Mouse (Mus musculus) midbrain, embryonic 16.5 days (tissue): ENCODE data around the gene Tmc8. TPM values are rescaled to one million over a fixed set of nuclear protein-coding genes. Genes with fewer than 3 reads are reported as not detected.

Experiments used
- ATAC-seq: fragments of 200-750 bp; cut with Nextera tagmentation; 2 replicates; pipeline ENCODE4 v1.8.0; 2017; ENCODE audit warnings: moderate TSS enrichment
- H3K27ac ChIP-seq: fragments of 300-500 bp; sonication (generic); 2 replicates; pipeline ENCODE4 v1.5.1; 2014; ENCODE audit warnings: mild to moderate bottlenecking, low read length, mixed read lengths
- H3K27me3 ChIP-seq: fragments of 300-500 bp; sonication (generic); 2 replicates; pipeline ENCODE4 v1.6.1; 2014; ENCODE audit warnings: low read depth, low read length, mixed read lengths; ENCODE audit not compliant: control insufficient read depth, insufficient read depth
- H3K36me3 ChIP-seq: fragments of 300-500 bp; sonication (generic); 2 replicates; pipeline ENCODE4 v1.6.1; 2014; ENCODE audit warnings: mild to moderate bottlenecking, low read length, moderate library complexity, mixed read lengths; ENCODE audit not compliant: control insufficient read depth, insufficient read depth
- H3K4me1 ChIP-seq: fragments of 300-500 bp; sonication (generic); 2 replicates; pipeline ENCODE4 v1.6.1; 2014; ENCODE audit warnings: mild to moderate bottlenecking, low read length, mixed read lengths; ENCODE audit not compliant: control insufficient read depth, insufficient read depth
- H3K4me2 ChIP-seq: fragments of 300-500 bp; sonication (generic); 2 replicates; pipeline ENCODE4 v1.6.1; 2014; ENCODE audit warnings: mild to moderate bottlenecking, low read length, mixed read lengths
- H3K4me3 ChIP-seq: fragments of 300-500 bp; sonication (generic); 2 replicates; pipeline ENCODE4 v1.5.1; 2014; ENCODE audit warnings: low read depth, mild to moderate bottlenecking, low read length, moderate library complexity, mixed read lengths
- H3K9ac ChIP-seq: fragments of 300-500 bp; sonication (generic); 2 replicates; pipeline ENCODE4 v1.6.1; 2014; ENCODE audit warnings: low read depth, low read length, mixed read lengths
- H3K9me3 ChIP-seq: fragments of 300-500 bp; sonication (generic); replicated peaks from 2 replicates; pipeline ENCODE4 v1.6.1; 2014; ENCODE audit warnings: mild to moderate bottlenecking, low read length, mixed read lengths; ENCODE audit not compliant: control insufficient read depth, poor library complexity, severe bottlenecking
- WGBS: fragments of 180-500 bp; shearing (Covaris S2); extraction: QIAGEN DNeasy Blood & Tissue Kit; methylation state at CpG from one replicate; pipeline ENCODE4 v1.1.7; 2014; 5-methylcytosine and 5-hydroxymethylcytosine counted together
- polyA plus RNA-seq: library from polyadenylated mRNA; unstranded; fragments of >200 nt; fragmentation: Nextera tagmentation; extraction: Ambion mirVana; gene quantifications from 2 replicates; pipeline ENCODE4 v1.2.1, GENCODE M21; 2015

Gene Tmc8
- polyA plus RNA-seq, 1 experiment from 2014 or later: 0.73 TPM

GRCm38 (mm10) chr11:117778851-117779433, 2.9 kb upstream of the Tmc8 start:
- Histone ChIP-seq H3K36me3 (no peaks in the 10 kb centered on the region), H3K4me3 (no peak overlapping the region), H3K9me3 (no peaks in the 10 kb centered on the region), H3K27me3 (peaks cover 27% of the 10 kb centered on the region), H3K4me2 (no peak overlapping the region), H3K4me1 (peaks cover 20% of the 10 kb centered on the region), H3K9ac (no peak overlapping the region), H3K27ac (peak overlapping the region; percentile 39; the same call in 1 of the 2 replicates)
- 76% methylated on average over 12 of the region's 12 CpGs for WGBS
- ATAC-seq: no peak

GRCm38 (mm10) chr11:117779434-117780198, 2.3 kb upstream of the Tmc8 start:
- peak overlapping the region; percentile 48 for H3K4me2 ChIP-seq
- peak overlapping the region; percentile 52 for H3K9ac ChIP-seq
- no peaks in the 10 kb centered on the region for H3K36me3 ChIP-seq
- peaks cover 27% of the 10 kb centered on the region for H3K27me3 ChIP-seq
- peak overlapping the region; percentile 20 for H3K4me3 ChIP-seq
- H3K27ac ChIP-seq: peak overlapping the region; percentile 39
- no peaks in the 10 kb centered on the region; the same call in 1 of the 2 replicates for H3K9me3 ChIP-seq
- 0 out of 2 replicates have a peak, but pooled peaks have one; percentile 5 for ATAC-seq
- peaks cover 20% of the 10 kb centered on the region for H3K4me1 ChIP-seq
- WGBS: 8% methylated on average over 38 of the region's 38 CpGs

GRCm38 (mm10) chr11:117780199-117780515, 1.7 kb upstream of the Tmc8 start:
- Histone ChIP-seq H3K4me1 (peaks cover 20% of the 10 kb centered on the region), H3K27me3 (peaks cover 27% of the 10 kb centered on the region), H3K9ac (peak overlapping the region; percentile 52), H3K4me3 (peak overlapping the region; percentile 20), H3K9me3 (no peaks in the 10 kb centered on the region; the same call in 1 of the 2 replicates), H3K27ac (peak overlapping the region; percentile 39), H3K4me2 (peak overlapping the region; percentile 48), H3K36me3 (no peaks in the 10 kb centered on the region)
- no peak for ATAC-seq
- WGBS: 3% methylated on average over 17 of the region's 17 CpGs

GRCm38 (mm10) chr11:117780582-117781111, 1.2 kb upstream of the Tmc8 start:
- peak overlapping the region; percentile 20 for H3K4me3 ChIP-seq
- WGBS: 4% methylated on average over 19 of the region's 19 CpGs
- H3K4me2 ChIP-seq: peak overlapping the region; percentile 48
- no peaks in the 10 kb centered on the region for H3K36me3 ChIP-seq
- ATAC-seq: no peak
- H3K27ac ChIP-seq: no peak overlapping the region
- peaks cover 27% of the 10 kb centered on the region for H3K27me3 ChIP-seq
- peaks cover 20% of the 10 kb centered on the region for H3K4me1 ChIP-seq
- no peaks in the 10 kb centered on the region; the same call in 1 of the 2 replicates for H3K9me3 ChIP-seq
- H3K9ac ChIP-seq: peak overlapping the region; percentile 52; the same call in 1 of the 2 replicates

GRCm38 (mm10) chr11:117781199-117781821, 566 bp upstream of the Tmc8 start:
- no peak overlapping the region for H3K4me3 ChIP-seq

GRCm38 (mm10) chr11:117782705-117783034, 794 bp downstream of the Tmc8 start:
- Histone ChIP-seq H3K9me3 (no peaks in the 10 kb centered on the region; the same call in 1 of the 2 replicates), H3K4me1 (peaks cover 20% of the 10 kb centered on the region), H3K27ac (no peak overlapping the region), H3K27me3 (peaks cover 27% of the 10 kb centered on the region), H3K36me3 (no peaks in the 10 kb centered on the region), H3K4me3 (peak overlapping the region; percentile 27), H3K9ac (peak overlapping the region; percentile 52; the same call in 1 of the 2 replicates), H3K4me2 (peak overlapping the region; percentile 58)
- 47% methylated on average over 9 of the region's 9 CpGs for WGBS
- ATAC-seq: no peak

More at GRCm38 (mm10) chr11:117781199-117781821, 566 bp upstream of the Tmc8 start:
- H3K27ac ChIP-seq: no peak overlapping the region
- WGBS: 25% methylated on average over 18 of the region's 18 CpGs
- H3K9ac ChIP-seq: no peak overlapping the region
- H3K4me1 ChIP-seq: peaks cover 20% of the 10 kb centered on the region
- no peak overlapping the region for H3K4me2 ChIP-seq
- H3K9me3 ChIP-seq: no peaks in the 10 kb centered on the region; the same call in 1 of the 2 replicates
- no peak for ATAC-seq
- peaks cover 27% of the 10 kb centered on the region for H3K27me3 ChIP-seq
- no peaks in the 10 kb centered on the region for H3K36me3 ChIP-seq

GRCm38 (mm10) chr11:117783089-117783488, 1.2 kb downstream of the Tmc8 start:
- Histone ChIP-seq H3K4me1 (peaks cover 20% of the 10 kb centered on the region), H3K9ac (peak overlapping the region; percentile 52), H3K36me3 (no peaks in the 10 kb centered on the region), H3K27me3 (peaks cover 27% of the 10 kb centered on the region), H3K4me3 (peak overlapping the region; percentile 27), H3K9me3 (no peaks in the 10 kb centered on the region; the same call in 1 of the 2 replicates), H3K4me2 (peak overlapping the region; percentile 58), H3K27ac (no peak overlapping the region)
- ATAC-seq: no peak
- 4% methylated on average over 30 of the region's 31 CpGs for WGBS

- Histone ChIP-seq H3K4me3 (peak overlapping the region; percentile 27), H3K27me3 (peaks cover 27% of the 10 kb centered on the region), H3K9me3 (no peaks in the 10 kb centered on the region; the same call in 1 of the 2 replicates), H3K4me1 (peaks cover 20% of the 10 kb centered on the region), H3K27ac (no peak overlapping the region), H3K4me2 (peak overlapping the region; percentile 58), H3K36me3 (no peaks in the 10 kb centered on the region), H3K9ac (peak overlapping the region; percentile 52; the same call in 1 of the 2 replicates)
- WGBS: 34% methylated on average over 10 of the region's 10 CpGs
- ATAC-seq: no peak
These were observed 1.9 kb downstream of the Tmc8 start for GRCm38 (mm10) chr11:117783683-117784309.
